Mouse (Mus musculus) limb, embryonic 10.5 days (tissue): ENCODE data around the gene Chpf2. TPM values are rescaled to one million over a fixed set of nuclear protein-coding genes. Genes with fewer than 3 reads are reported as not detected.

ENCODE experiments used
- DNase-seq: peaks from one replicate; pipeline ENCODE4 v3.0.0-alpha.2; 2017; ENCODE audit warnings: low spot score
- H3K27ac ChIP-seq: fragments of 300-500 bp; sonication (generic); 2 replicates; pipeline ENCODE4 v1.5.1; 2016; ENCODE audit warnings: mild to moderate bottlenecking
- H3K27me3 ChIP-seq: fragments of 300-500 bp; sonication (generic); 2 replicates; pipeline ENCODE4 v1.6.1; 2016; ENCODE audit warnings: low read depth, mild to moderate bottlenecking; ENCODE audit not compliant: poor library complexity, severe bottlenecking
- H3K36me3 ChIP-seq: fragments of 300-500 bp; sonication (generic); 2 replicates; pipeline ENCODE4 v1.6.1; 2016; ENCODE audit warnings: mild to moderate bottlenecking, moderate library complexity
- H3K4me1 ChIP-seq: fragments of 300-500 bp; sonication (generic); 2 replicates; pipeline ENCODE4 v1.6.1; 2016
- H3K4me3 ChIP-seq: fragments of 300-500 bp; sonication (generic); 2 replicates; pipeline ENCODE4 v1.5.1; 2016; ENCODE audit warnings: mild to moderate bottlenecking, moderate library complexity
- H3K9me3 ChIP-seq: fragments of 300-500 bp; sonication (generic); replicated peaks from 2 replicates; pipeline ENCODE4 v1.6.1; 2016; ENCODE audit warnings: mild to moderate bottlenecking
- WGBS: fragments of 180-500 bp; shearing (Covaris S2); methylation state at CpG from one replicate; pipeline ENCODE4 v1.1.7; 2016; 5-methylcytosine and 5-hydroxymethylcytosine counted together
- polyA plus RNA-seq: library from polyadenylated mRNA; unstranded; fragments of >200 nt; fragmentation: Nextera tagmentation; extraction: Ambion mirVana; gene quantifications from 2 replicates; pipeline ENCODE4 v1.2.1, GENCODE M21; 2016

Gene Chpf2
- polyA plus RNA-seq, 1 experiment from 2014 or later = 19.0 TPM

GRCm38 (mm10) chr5:24602751-24603343, 16.3 kb downstream of the Chpf2 start:
- Histone ChIP-seq H3K36me3 (no peaks in the 10 kb centered on the region), H3K4me1 (peaks cover 89% of the 10 kb centered on the region), H3K9me3 (no peaks in the 10 kb centered on the region), H3K27me3 (peaks cover 42% of the 10 kb centered on the region), H3K27ac (peak overlapping the region; percentile 97), H3K4me3 (peak overlapping the region; percentile 65)
- 1% methylated on average over 16 of the region's 16 CpGs for WGBS
- DNase-seq = peak; percentile 79

DNA sequence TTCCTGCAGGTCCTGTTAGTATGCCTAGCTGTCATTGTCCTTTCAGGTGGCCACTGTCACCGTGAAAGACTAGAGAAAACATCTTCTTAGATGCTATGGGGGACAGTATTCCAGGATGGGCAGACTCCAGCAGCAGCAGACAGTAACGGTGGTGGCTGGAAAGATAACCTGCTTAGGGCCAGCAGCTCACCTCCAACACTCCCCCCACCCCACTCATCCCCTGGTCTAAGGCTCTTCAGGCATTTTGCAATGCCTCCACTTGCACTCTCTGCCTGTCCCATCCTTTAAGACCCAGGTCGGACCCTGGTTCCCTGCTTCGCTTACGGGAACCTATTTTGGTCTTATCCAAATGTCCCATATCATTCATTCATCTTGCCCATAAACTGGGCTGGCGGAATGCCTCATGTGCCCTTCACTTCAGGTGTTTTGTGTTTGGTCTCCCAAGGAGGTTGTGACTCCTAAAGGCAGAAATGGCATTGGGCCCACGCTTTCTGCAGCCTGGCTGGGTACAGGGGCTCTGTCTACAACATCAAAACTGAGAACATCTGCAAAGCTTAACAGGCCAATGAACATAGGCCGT, 17.0 kb downstream of the Chpf2 start:
- WGBS = 52% methylated on average over 8 of the region's 8 CpGs
- H3K9me3 ChIP-seq = no peaks in the 10 kb centered on the region
- no peaks in the 10 kb centered on the region for H3K36me3 ChIP-seq
- DNase-seq = no peak
- H3K27me3 ChIP-seq = peaks cover 42% of the 10 kb centered on the region
- peak overlapping the region; percentile 97 for H3K27ac ChIP-seq
- H3K4me3 ChIP-seq = peak overlapping the region; percentile 65
- peaks cover 82% of the 10 kb centered on the region for H3K4me1 ChIP-seq

GRCm38 (mm10) chr5:24604080-24604655, 17.6 kb downstream of the Chpf2 start:
- peaks cover 76% of the 10 kb centered on the region for H3K4me1 ChIP-seq
- peak overlapping the region; percentile 97 for H3K27ac ChIP-seq
- no peaks in the 10 kb centered on the region for H3K36me3 ChIP-seq
- H3K27me3 ChIP-seq = peaks cover 42% of the 10 kb centered on the region
- no peak for DNase-seq
- 22% methylated on average over 12 of the region's 12 CpGs for WGBS
- H3K9me3 ChIP-seq = no peaks in the 10 kb centered on the region
- peak overlapping the region; percentile 60 for H3K4me3 ChIP-seq

- Histone ChIP-seq H3K36me3 (no peaks in the 10 kb centered on the region), H3K4me3 (peak overlapping the region; percentile 60), H3K27ac (peak overlapping the region; percentile 97), H3K4me1 (peaks cover 71% of the 10 kb centered on the region), H3K9me3 (no peaks in the 10 kb centered on the region), H3K27me3 (peaks cover 42% of the 10 kb centered on the region)
- DNase-seq = peak; percentile 95
- WGBS = under 1% methylated on average over 46 of the region's 46 CpGs
Measured at GRCm38 (mm10) chr5:24604656-24605100, 18.1 kb downstream of the Chpf2 start.

DNA sequence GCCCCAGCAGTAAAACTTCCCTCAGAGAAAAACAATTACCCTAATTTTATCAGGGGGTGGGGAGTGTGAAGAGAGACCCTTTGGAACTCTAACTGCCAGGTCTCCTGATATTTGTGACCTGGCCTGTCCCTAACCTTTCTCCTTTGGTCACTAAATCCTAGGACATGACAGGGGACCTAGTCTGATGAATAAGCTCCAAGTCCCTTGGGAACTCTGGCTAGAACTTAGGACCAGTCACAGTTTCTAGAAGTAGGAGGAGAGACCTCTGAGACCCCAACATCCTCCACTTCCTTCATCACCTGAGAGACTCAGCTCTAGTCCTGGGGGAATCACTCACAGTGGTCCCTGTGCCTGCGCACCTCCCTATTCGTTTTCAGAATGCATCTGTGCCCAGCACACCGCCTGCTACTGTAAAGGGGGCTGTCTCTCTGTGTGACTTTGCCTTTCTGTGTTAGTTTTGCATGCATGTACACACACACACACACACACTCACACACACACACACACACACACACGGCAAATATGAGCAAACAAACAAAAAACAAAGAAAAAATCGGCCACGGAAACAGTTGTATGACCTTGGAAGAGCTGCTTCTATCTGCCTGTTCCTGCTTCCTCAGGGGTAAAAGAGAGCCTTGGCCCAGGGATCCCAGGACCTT, 18.9 kb downstream of the Chpf2 start:
- Histone ChIP-seq H3K4me1 (peaks cover 67% of the 10 kb centered on the region), H3K4me3 (peak overlapping the region; percentile 60), H3K36me3 (no peaks in the 10 kb centered on the region), H3K27me3 (peaks cover 36% of the 10 kb centered on the region), H3K27ac (peak overlapping the region; percentile 97), H3K9me3 (no peaks in the 10 kb centered on the region)
- WGBS = 10% methylated on average over 6 of the region's 6 CpGs
- DNase-seq = no peak

DNA sequence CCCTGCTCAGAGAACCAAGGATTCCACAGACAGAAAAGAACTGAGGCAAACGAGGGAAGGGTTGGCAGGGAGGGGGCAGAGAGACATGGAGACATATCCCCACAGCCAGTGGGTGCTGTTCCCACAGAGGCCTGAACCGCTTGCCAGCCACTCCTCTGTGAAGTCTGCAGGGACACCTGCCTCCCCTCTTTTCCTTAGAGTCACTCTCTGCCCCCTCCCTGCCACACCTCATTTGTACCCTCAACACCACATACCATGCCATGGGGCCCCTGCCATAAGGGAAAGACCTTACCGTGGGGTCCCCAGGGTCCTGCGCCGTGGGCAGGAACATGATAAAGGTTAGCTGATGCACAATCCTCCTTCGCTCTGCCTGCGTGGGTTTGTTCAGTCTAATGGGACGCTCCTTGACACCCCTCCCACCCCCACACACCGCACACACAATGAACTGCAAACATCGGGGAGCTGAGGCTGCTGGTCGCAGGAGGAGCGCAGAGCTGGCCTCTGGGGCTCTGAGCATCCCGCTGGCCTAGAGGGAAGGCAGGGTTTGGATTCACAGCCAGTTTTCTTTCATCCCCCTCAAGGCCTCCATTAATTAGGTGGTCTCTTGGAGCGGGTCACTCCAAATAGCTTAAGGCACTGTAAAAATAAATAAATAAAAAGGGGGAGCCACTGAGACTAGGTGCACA, 19.6 kb downstream of the Chpf2 start:
- WGBS = 26% methylated on average over 14 of the region's 14 CpGs
- peaks cover 60% of the 10 kb centered on the region for H3K4me1 ChIP-seq

GRCm38 (mm10) chr5:24609388-24609787, 22.8 kb downstream of the Chpf2 start:
- 30% methylated on average over 5 of the region's 5 CpGs for WGBS
- Histone ChIP-seq H3K36me3 (no peaks in the 10 kb centered on the region), H3K27ac (no peak overlapping the region), H3K4me1 (peaks cover 40% of the 10 kb centered on the region), H3K4me3 (no peak overlapping the region), H3K9me3 (no peaks in the 10 kb centered on the region), H3K27me3 (peaks cover 26% of the 10 kb centered on the region)
- no peak for DNase-seq

More for the DNA sequence above, 19.6 kb downstream of the Chpf2 start:
- H3K27ac ChIP-seq = peak overlapping the region; percentile 97
- H3K27me3 ChIP-seq = peaks cover 29% of the 10 kb centered on the region
- H3K36me3 ChIP-seq = no peaks in the 10 kb centered on the region
- DNase-seq = no peak
- no peaks in the 10 kb centered on the region for H3K9me3 ChIP-seq
- peak overlapping the region; percentile 60 for H3K4me3 ChIP-seq

- Histone ChIP-seq H3K27ac (no peak overlapping the region), H3K36me3 (no peaks in the 10 kb centered on the region), H3K4me1 (peaks cover 17% of the 10 kb centered on the region), H3K27me3 (peaks cover 30% of the 10 kb centered on the region), H3K9me3 (no peaks in the 10 kb centered on the region), H3K4me3 (no peak overlapping the region)
- DNase-seq = no peak
- WGBS = 66% methylated on average over 7 of the region's 7 CpGs
Measured at GRCm38 (mm10) chr5:24611366-24612301, 25.1 kb downstream of the Chpf2 start.

GRCm38 (mm10) chr5:24612302-24612649, 25.7 kb downstream of the Chpf2 start:
- 82% methylated on average over 5 of the region's 5 CpGs for WGBS
- H3K36me3 ChIP-seq = no peaks in the 10 kb centered on the region
- H3K9me3 ChIP-seq = no peaks in the 10 kb centered on the region
- peaks cover 30% of the 10 kb centered on the region for H3K27me3 ChIP-seq
- DNase-seq = no peak
- peak overlapping the region; percentile 25; the same call in 1 of the 2 replicates for H3K27ac ChIP-seq
- no peak overlapping the region for H3K4me3 ChIP-seq
- peaks cover 12% of the 10 kb centered on the region for H3K4me1 ChIP-seq

- WGBS = 80% methylated on average over 6 of the region's 6 CpGs
- Histone ChIP-seq H3K4me1 (peaks cover 12% of the 10 kb centered on the region), H3K9me3 (no peaks in the 10 kb centered on the region), H3K27ac (no peak overlapping the region), H3K36me3 (no peaks in the 10 kb centered on the region), H3K4me3 (no peak overlapping the region), H3K27me3 (peaks cover 11% of the 10 kb centered on the region; the same call in 1 of the 2 replicates)
- no peak for DNase-seq
Measured at GRCm38 (mm10) chr5:24615097-24615496, 28.6 kb downstream of the Chpf2 start.

DNA sequence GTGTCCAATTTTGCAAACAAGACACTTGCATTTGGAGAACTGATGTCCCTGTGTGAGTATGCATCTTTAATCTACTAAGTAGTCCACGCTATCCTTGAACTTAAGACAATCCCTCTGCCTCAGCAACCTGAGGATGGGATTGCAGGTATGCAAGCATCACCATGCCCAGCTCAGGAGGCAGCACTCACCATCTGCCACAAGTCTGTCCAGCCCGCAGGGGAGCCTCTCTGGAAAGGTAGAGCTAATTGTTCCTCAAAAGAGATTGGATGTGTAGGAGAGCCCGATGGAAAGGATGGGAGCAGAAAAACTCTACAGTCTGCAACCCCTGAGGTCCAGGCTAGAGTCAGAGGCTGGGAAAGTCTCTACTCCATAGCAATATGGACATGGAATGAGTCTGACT, 32.4 kb downstream of the Chpf2 start:
- peaks cover 49% of the 10 kb centered on the region for H3K27me3 ChIP-seq
- WGBS = 78% methylated on average over 3 of the region's 3 CpGs
- H3K36me3 ChIP-seq = no peaks in the 10 kb centered on the region
- H3K4me1 ChIP-seq = peaks cover 14% of the 10 kb centered on the region
- DNase-seq = no peak
- H3K4me3 ChIP-seq = no peak overlapping the region
- H3K27ac ChIP-seq = no peak overlapping the region
- H3K9me3 ChIP-seq = no peaks in the 10 kb centered on the region

GRCm38 (mm10) chr5:24620116-24620515, 33.6 kb downstream of the Chpf2 start:
- peaks cover 25% of the 10 kb centered on the region for H3K4me1 ChIP-seq
- no peak overlapping the region for H3K27ac ChIP-seq
- H3K27me3 ChIP-seq = peaks cover 61% of the 10 kb centered on the region
- DNase-seq = no peak
- no peak overlapping the region for H3K4me3 ChIP-seq
- 76% methylated on average over 8 of the region's 8 CpGs for WGBS
- no peaks in the 10 kb centered on the region for H3K36me3 ChIP-seq
- no peaks in the 10 kb centered on the region for H3K9me3 ChIP-seq
